Mouse (Mus musculus) erythroblast, embryonic 14.5 days (primary cell): Measurements from ENCODE around the gene Tex14. TPM values are rescaled to one million over a fixed set of nuclear protein-coding genes. Genes with fewer than 3 reads are reported as not detected.
A peak's percentile ranks its signal among the peaks of the same experiment; 100 is the strongest.
"Not testable (repeated sequence)": the region's sequence is repeated elsewhere in the genome, so short reads cannot be mapped to it uniquely, and the experiment has no call there.

Source experiments
- H3K27me3 ChIP-seq: 2 replicates; pipeline ENCODE4 v1.6.1; 2012; ENCODE audit warnings: inconsistent platforms; ENCODE audit not compliant: control insufficient read depth
- H3K36me3 ChIP-seq: 2 replicates; pipeline ENCODE4 v1.6.1; 2012; ENCODE audit warnings: mild to moderate bottlenecking, inconsistent platforms; ENCODE audit not compliant: control insufficient read depth
- H3K4me1 ChIP-seq: 2 replicates; pipeline ENCODE4 v1.6.1; 2012; ENCODE audit warnings: inconsistent platforms; ENCODE audit not compliant: control insufficient read depth
- H3K4me3 ChIP-seq: replicated peaks from 2 replicates; pipeline ENCODE3; 2012; ENCODE audit warnings: moderate library complexity, mild to moderate bottlenecking, inconsistent platforms
- H3K9me3 ChIP-seq: 2 replicates; pipeline ENCODE4 v1.6.1; 2012; ENCODE audit warnings: low read length, inconsistent platforms, mixed read lengths; ENCODE audit not compliant: control insufficient read depth
- GATA1 ChIP-seq: IDR thresholded peaks from 2 replicates; pipeline ENCODE4 v1.6.1; 2012; ENCODE audit warnings: low read length, inconsistent platforms, mixed read lengths
- TAL1 ChIP-seq: IDR thresholded peaks from 3 replicates; pipeline ENCODE4 v1.6.1; 2012; ENCODE audit warnings: low read length, inconsistent platforms, mixed read lengths
- polyA plus RNA-seq: library from polyadenylated mRNA; stranded (reverse); fragments of >175 nt; gene quantifications from 2 replicates; pipeline ENCODE4 v1.2.3, GENCODE M21; 2012

Tex14 gene
- polyA plus RNA-seq, 1 experiment, result not detected

DNA sequence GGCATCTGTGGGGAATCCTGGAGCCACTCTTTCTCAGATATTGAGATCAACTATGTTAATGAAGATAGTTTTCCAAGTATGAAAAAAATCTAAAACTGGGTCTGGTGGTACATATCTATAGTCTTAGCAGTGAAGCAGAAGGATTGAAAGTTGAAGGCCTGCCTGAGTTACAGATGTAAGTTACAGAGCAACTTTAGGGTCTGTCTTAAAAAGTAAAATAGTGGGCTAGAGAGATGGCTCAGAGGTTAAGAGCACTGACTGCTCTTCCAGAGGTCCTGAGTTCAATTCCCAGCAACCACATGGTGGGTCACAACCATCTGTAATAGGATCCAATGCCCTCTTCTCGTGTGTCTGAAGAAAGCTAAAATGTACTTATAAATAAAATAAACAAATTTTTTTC lies 27.6 kb downstream of the Tex14 start:
- H3K36me3 ChIP-seq, result no peaks in the 10 kb centered on the region
- peaks cover 43% of the 10 kb centered on the region for H3K4me1 ChIP-seq
- H3K4me3 ChIP-seq, result no peak overlapping the region
- no peaks in the 10 kb centered on the region for H3K27me3 ChIP-seq
- no peaks in the 10 kb centered on the region for H3K9me3 ChIP-seq
- TF ChIP-seq GATA1 (no peak), TAL1 (no peak)

- no peaks in the 10 kb centered on the region for H3K36me3 ChIP-seq
- H3K27me3 ChIP-seq, result no peaks in the 10 kb centered on the region
- H3K9me3 ChIP-seq, result no peaks in the 10 kb centered on the region
- H3K4me1 ChIP-seq, result peaks cover 36% of the 10 kb centered on the region
- TF ChIP-seq GATA1, result no peak
- no peak for TF ChIP-seq TAL1
- H3K4me3 ChIP-seq, result no peak overlapping the region
Measured at GRCm38 (mm10) chr11:87432933-87433669, 28.2 kb downstream of the Tex14 start.

DNA sequence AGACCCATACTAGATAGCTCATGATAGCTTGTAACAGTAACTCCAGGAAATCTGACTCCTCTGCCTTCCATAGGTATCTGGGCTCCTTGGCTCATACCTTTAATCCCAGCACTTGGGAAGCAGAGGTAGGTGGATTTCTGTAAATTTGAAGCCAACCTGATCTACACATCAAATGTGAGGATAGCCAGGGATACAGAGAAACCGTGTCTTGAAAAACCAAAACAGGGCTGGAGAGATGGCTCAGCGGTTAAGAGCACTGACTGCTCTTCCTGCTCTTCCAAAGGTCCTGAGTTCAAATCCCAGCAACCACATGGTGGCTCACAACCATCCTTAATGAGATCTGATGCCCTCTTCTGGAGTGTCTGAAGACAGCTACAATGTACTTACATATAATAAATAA lies 30.2 kb downstream of the Tex14 start:
- not testable (repeated sequence) for H3K36me3 ChIP-seq, H3K4me3 ChIP-seq, H3K9me3 ChIP-seq, H3K27me3 ChIP-seq
- peaks cover 28% of the 10 kb centered on the region for H3K4me1 ChIP-seq

GRCm38 (mm10) chr11:87436326-87437232 lies 31.7 kb downstream of the Tex14 start:
- Histone ChIP-seq H3K27me3 (no peaks in the 10 kb centered on the region; the same call in 1 of the 2 replicates), H3K4me1 (peaks cover 33% of the 10 kb centered on the region), H3K4me3 (no peak overlapping the region), H3K9me3 (no peaks in the 10 kb centered on the region), H3K36me3 (no peaks in the 10 kb centered on the region)
- TF ChIP-seq TAL1 (no peak), GATA1 (peak; percentile 40; the same call in 1 of the 2 replicates)

- H3K4me3 ChIP-seq, result no peak overlapping the region
- no peaks in the 10 kb centered on the region for H3K36me3 ChIP-seq
- TF ChIP-seq TAL1 (no peak), GATA1 (no peak)
- peaks cover 37% of the 10 kb centered on the region for H3K4me1 ChIP-seq
- H3K9me3 ChIP-seq, result no peaks in the 10 kb centered on the region
- H3K27me3 ChIP-seq, result no peaks in the 10 kb centered on the region; the same call in 1 of the 2 replicates
Measured at GRCm38 (mm10) chr11:87439796-87440420, 35.0 kb downstream of the Tex14 start.

- Histone ChIP-seq H3K4me1 (peaks cover 42% of the 10 kb centered on the region), H3K4me3 (peak overlapping the region; percentile 55)
- not testable (repeated sequence) for H3K36me3 ChIP-seq, H3K27me3 ChIP-seq, H3K9me3 ChIP-seq
Measured at GRCm38 (mm10) chr11:87442643-87443372, 37.9 kb downstream of the Tex14 start.

DNA sequence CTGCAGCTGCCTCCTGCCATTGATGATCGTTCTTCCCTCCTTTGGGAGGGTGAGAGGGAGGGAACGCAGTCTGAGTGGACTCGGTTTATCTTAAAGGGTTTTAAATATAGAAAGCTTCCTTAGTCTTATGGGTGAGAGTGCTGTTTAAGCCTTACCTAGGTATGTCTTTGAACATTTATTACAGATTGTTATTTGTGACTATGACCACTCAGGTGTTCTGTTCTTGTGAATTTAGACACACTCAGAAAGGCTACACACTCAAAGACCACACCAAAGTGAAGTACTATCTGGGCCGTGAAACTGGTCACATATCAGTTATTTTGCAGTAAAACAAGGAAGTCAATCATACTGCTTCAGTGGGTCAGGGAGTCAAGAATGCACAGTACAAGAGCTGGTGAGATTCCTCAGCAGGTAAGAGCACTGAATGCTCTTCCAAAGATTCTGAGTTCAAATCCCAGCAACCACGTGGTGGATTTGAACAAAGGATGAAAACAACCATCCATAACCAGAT lies 38.6 kb downstream of the Tex14 start:
- Histone ChIP-seq H3K36me3 (no peaks in the 10 kb centered on the region), H3K27me3 (no peaks in the 10 kb centered on the region; the same call in 1 of the 2 replicates), H3K9me3 (no peaks in the 10 kb centered on the region), H3K4me3 (no peak overlapping the region), H3K4me1 (peaks cover 46% of the 10 kb centered on the region)
- TF ChIP-seq TAL1 (no peak), GATA1 (no peak)

- not testable (repeated sequence) for H3K9me3 ChIP-seq, H3K4me3 ChIP-seq
Measured at GRCm38 (mm10) chr11:87444056-87444455, 39.2 kb downstream of the Tex14 start.

More at GRCm38 (mm10) chr11:87444056-87444455, 39.2 kb downstream of the Tex14 start:
- not testable (repeated sequence) for H3K27me3 ChIP-seq, H3K36me3 ChIP-seq
- peaks cover 48% of the 10 kb centered on the region for H3K4me1 ChIP-seq
